Mouse (Mus musculus) lung, embryonic 15.5 days (tissue): ENCODE measurements at regions not wholly inside any gene's neighbourhood (a gene's known extent, or its start where the extent isn't known, plus 50 kb on each side); places are given as distances from the start of the nearest gene placed in this dataset.

Experiments
- ATAC-seq: fragments of 200-750 bp; cut with Nextera tagmentation; 2 replicates; pipeline ENCODE4 v1.8.0; 2017; ENCODE audit warnings: moderate number of reproducible peaks, borderline replicate concordance; ENCODE audit not compliant: low FRiP score, low TSS enrichment; ENCODE audit errors: extremely low read depth
- H3K27ac ChIP-seq: fragments of 300-500 bp; sonication (generic); 2 replicates; pipeline ENCODE4 v1.5.1; 2015; ENCODE audit warnings: moderate library complexity, mild to moderate bottlenecking, inconsistent platforms
- H3K27me3 ChIP-seq: fragments of 300-500 bp; sonication (generic); 2 replicates; pipeline ENCODE4 v1.6.1; 2015; ENCODE audit warnings: inconsistent platforms
- H3K36me3 ChIP-seq: fragments of 300-500 bp; sonication (generic); 2 replicates; pipeline ENCODE4 v1.6.1; 2015; ENCODE audit warnings: inconsistent platforms
- H3K4me1 ChIP-seq: fragments of 300-500 bp; sonication (generic); 2 replicates; pipeline ENCODE4 v1.6.1; 2015; ENCODE audit warnings: inconsistent platforms
- H3K4me2 ChIP-seq: fragments of 300-500 bp; sonication (generic); 2 replicates; pipeline ENCODE4 v1.6.1; 2015; ENCODE audit warnings: inconsistent platforms, mild to moderate bottlenecking, moderate library complexity
- H3K4me3 ChIP-seq: fragments of 300-500 bp; sonication (generic); 2 replicates; pipeline ENCODE4 v1.5.1; 2015; ENCODE audit warnings: mild to moderate bottlenecking, inconsistent platforms
- H3K9ac ChIP-seq: fragments of 300-500 bp; sonication (generic); 2 replicates; pipeline ENCODE4 v1.6.1; 2015; ENCODE audit warnings: inconsistent platforms
- H3K9me3 ChIP-seq: fragments of 300-500 bp; sonication (generic); 2 replicates; pipeline ENCODE4 v1.6.1; 2016; ENCODE audit warnings: inconsistent platforms
- WGBS: fragments of 180-500 bp; shearing (Covaris S2); methylation state at CpG from one replicate; pipeline ENCODE4 v1.1.7; 2015; 5-methylcytosine and 5-hydroxymethylcytosine counted together

- WGBS = 55% methylated on average over 2 of the region's 2 CpGs
- H3K9me3 ChIP-seq = no peaks in the 10 kb centered on the region
- no peaks in the 10 kb centered on the region for H3K36me3 ChIP-seq
- no peak overlapping the region for H3K4me3 ChIP-seq
- H3K4me1 ChIP-seq = no peaks in the 10 kb centered on the region
- H3K4me2 ChIP-seq = no peak overlapping the region
- ATAC-seq = no peak
- no peak overlapping the region for H3K9ac ChIP-seq
- H3K27ac ChIP-seq = no peak overlapping the region
- H3K27me3 ChIP-seq = no peaks in the 10 kb centered on the region
Measured at GRCm38 (mm10) chr1:127062430-127062829, 142.4 kb upstream of the Mgat5 start.

- no peaks in the 10 kb centered on the region for H3K4me1 ChIP-seq
- no peak for ATAC-seq
Measured at GRCm38 (mm10) chr1:127045711-127046420, 158.9 kb upstream of the Mgat5 start.

GRCm38 (mm10) chr1:127034748-127035147 is 170.1 kb upstream of the Mgat5 start:
- ATAC-seq = no peak
- Histone ChIP-seq H3K9me3 (no peaks in the 10 kb centered on the region), H3K4me1 (no peaks in the 10 kb centered on the region), H3K27ac (no peak overlapping the region), H3K4me3 (no peak overlapping the region), H3K27me3 (no peaks in the 10 kb centered on the region), H3K9ac (no peak overlapping the region), H3K36me3 (no peaks in the 10 kb centered on the region), H3K4me2 (no peak overlapping the region)
- WGBS = 73% methylated on average over 2 of the region's 2 CpGs

More at GRCm38 (mm10) chr1:127045711-127046420, 158.9 kb upstream of the Mgat5 start:
- WGBS = 71% methylated on average over 6 of the region's 6 CpGs
- Histone ChIP-seq H3K4me2 (no peak overlapping the region), H3K4me3 (no peak overlapping the region), H3K27ac (no peak overlapping the region), H3K36me3 (no peaks in the 10 kb centered on the region), H3K9ac (no peak overlapping the region), H3K9me3 (no peaks in the 10 kb centered on the region), H3K27me3 (no peaks in the 10 kb centered on the region)

DNA sequence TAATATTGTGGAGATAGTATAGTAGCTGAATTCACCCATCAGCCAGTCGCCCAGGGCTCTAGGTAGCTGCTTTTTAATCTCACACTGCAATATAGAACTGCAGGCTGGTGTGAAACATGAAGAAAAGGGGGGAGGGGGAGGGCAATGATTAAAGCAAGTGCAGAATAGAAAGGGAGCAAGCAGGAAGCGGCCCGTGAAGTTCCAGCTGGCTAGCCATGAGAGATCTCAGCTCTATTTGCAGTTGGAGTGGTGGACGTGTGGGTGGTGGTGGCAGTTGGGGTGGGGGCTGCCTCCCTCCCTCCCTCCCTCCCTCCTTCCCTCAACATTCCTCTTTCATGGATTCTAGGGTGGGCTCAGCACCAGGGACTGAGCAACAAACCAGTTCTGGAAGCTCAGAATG is 173.3 kb upstream of the Mgat5 start:
- Histone ChIP-seq H3K27ac (no peak overlapping the region), H3K4me2 (no peak overlapping the region), H3K36me3 (no peaks in the 10 kb centered on the region), H3K4me3 (no peak overlapping the region), H3K9me3 (no peaks in the 10 kb centered on the region), H3K9ac (no peak overlapping the region), H3K4me1 (no peaks in the 10 kb centered on the region), H3K27me3 (no peaks in the 10 kb centered on the region)
- 12% methylated on average over 4 of the region's 4 CpGs for WGBS
- no peak for ATAC-seq

DNA sequence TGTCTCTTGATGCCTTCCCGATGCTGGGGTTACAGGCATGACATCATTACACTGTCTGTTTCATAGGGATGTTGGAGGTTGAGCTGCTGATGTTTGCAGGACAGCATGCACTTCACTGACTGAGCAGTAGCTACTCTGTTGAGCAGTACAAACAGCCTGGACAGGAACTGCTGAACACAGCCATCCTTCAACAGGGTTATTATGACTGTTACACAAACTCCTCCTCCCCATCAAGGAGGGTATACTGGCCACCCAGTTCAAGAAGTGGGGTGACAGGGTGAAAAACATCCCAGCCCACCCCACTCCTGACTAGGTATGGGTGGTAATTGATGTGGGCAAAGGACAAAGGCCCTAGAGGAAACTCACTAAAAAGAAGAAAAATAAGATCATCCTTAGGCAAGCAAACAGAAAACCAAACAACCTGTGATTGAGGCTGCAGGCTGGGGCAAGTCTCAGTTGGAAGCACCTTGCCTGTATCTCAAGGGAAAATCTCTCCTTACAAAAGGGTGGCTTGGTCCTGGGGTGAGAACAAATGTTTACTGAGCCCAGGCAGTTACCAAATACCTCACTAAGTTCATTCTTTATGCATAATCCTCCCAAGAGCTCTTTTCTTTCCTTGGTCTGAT is 175.8 kb upstream of the Mgat5 start:
- Histone ChIP-seq H3K9ac (no peak overlapping the region), H3K4me3 (no peak overlapping the region), H3K9me3 (no peaks in the 10 kb centered on the region), H3K4me1 (no peaks in the 10 kb centered on the region), H3K4me2 (no peak overlapping the region), H3K27me3 (no peaks in the 10 kb centered on the region), H3K27ac (no peak overlapping the region), H3K36me3 (no peaks in the 10 kb centered on the region)
- 64% methylated on average over 1 of the region's 1 CpGs for WGBS
- ATAC-seq = no peak

GRCm38 (mm10) chr1:127023100-127023499 is 181.7 kb upstream of the Mgat5 start:
- H3K4me3 ChIP-seq = no peak overlapping the region
- no peak overlapping the region for H3K27ac ChIP-seq
- no peaks in the 10 kb centered on the region for H3K36me3 ChIP-seq
- no peaks in the 10 kb centered on the region for H3K4me1 ChIP-seq
- H3K27me3 ChIP-seq = no peaks in the 10 kb centered on the region
- no peak overlapping the region for H3K4me2 ChIP-seq
- H3K9me3 ChIP-seq = no peaks in the 10 kb centered on the region
- ATAC-seq = no peak
- WGBS = 62% methylated on average over 3 of the region's 3 CpGs
- H3K9ac ChIP-seq = no peak overlapping the region

GRCm38 (mm10) chr1:127017698-127018097 is 187.1 kb upstream of the Nckap5 start:
- H3K9me3 ChIP-seq = no peaks in the 10 kb centered on the region
- H3K36me3 ChIP-seq = no peaks in the 10 kb centered on the region
- no peak overlapping the region for H3K9ac ChIP-seq
- H3K27ac ChIP-seq = no peak overlapping the region
- ATAC-seq = no peak
- 0 out of 2 replicates have a peak, but pooled peaks cover 7% of the 10 kb centered on the region for H3K4me1 ChIP-seq
- H3K4me2 ChIP-seq = no peak overlapping the region
- no peaks in the 10 kb centered on the region for H3K27me3 ChIP-seq
- H3K4me3 ChIP-seq = no peak overlapping the region
- WGBS = 68% methylated on average over 2 of the region's 2 CpGs

- ATAC-seq = no peak
- H3K4me2 ChIP-seq = no peak overlapping the region
- H3K4me1 ChIP-seq = 0 out of 2 replicates have a peak, but pooled peaks cover 7% of the 10 kb centered on the region
- no peak overlapping the region for H3K27ac ChIP-seq
- no peak overlapping the region for H3K9ac ChIP-seq
- no peak overlapping the region for H3K4me3 ChIP-seq
- no peaks in the 10 kb centered on the region for H3K9me3 ChIP-seq
- no peaks in the 10 kb centered on the region for H3K36me3 ChIP-seq
- H3K27me3 ChIP-seq = no peaks in the 10 kb centered on the region
- WGBS = 45% methylated on average over 4 of the region's 4 CpGs
Measured at GRCm38 (mm10) chr1:127015894-127016245, 185.3 kb upstream of the Nckap5 start.

DNA sequence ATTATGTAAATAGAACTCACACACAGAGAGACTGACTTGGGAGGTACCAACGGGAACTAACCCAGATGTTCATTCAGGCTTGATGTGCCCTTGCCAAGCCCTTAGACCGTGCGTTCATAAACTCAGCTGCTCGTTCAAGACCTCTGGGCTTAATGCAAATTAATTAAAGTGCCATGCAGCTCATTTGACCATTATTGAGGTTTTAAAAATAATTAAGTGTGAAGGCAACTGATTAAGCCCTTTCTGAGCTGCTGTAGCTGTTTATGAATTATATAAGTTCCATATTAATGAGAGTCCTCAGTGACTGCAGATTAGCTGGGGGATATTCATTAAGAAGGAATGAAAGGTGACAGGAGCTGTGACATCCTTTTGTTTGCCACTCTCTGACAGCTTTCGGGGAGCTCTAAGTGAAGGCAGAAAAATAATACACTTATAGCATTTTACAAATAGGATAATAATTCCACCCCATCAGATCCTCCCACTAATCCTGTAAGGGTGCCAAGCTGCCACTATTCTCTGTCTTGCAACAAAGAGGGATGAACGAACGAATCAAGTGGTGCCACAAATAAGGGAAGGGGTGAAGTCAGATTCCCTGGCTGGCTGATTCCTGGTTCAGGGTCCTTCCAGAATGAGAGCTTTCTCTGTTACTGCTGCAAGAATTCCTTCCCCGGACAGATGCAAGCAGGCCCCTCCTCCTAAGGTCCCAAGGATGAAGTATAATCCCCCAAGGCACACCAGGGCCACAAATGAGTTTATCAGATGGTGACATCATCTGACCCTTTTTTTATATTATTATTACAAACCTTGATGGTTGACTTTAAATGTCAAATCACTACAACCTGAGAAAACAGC is 184.7 kb upstream of the Nckap5 start:
- no peaks in the 10 kb centered on the region for H3K9me3 ChIP-seq
- no peak overlapping the region for H3K9ac ChIP-seq
- H3K27me3 ChIP-seq = no peaks in the 10 kb centered on the region
- H3K27ac ChIP-seq = no peak overlapping the region
- peak; percentile 79; the same call in 1 of the 2 replicates for ATAC-seq
- 28% methylated on average over 8 of the region's 8 CpGs for WGBS
- H3K4me3 ChIP-seq = no peak overlapping the region
- no peaks in the 10 kb centered on the region for H3K36me3 ChIP-seq
- H3K4me2 ChIP-seq = no peak overlapping the region
- H3K4me1 ChIP-seq = 0 out of 2 replicates have a peak, but pooled peaks cover 7% of the 10 kb centered on the region

- no peaks in the 10 kb centered on the region for H3K27me3 ChIP-seq
- H3K4me1 ChIP-seq = 0 out of 2 replicates have a peak, but pooled peaks cover 7% of the 10 kb centered on the region
- no peak overlapping the region for H3K27ac ChIP-seq
- WGBS = 51% methylated on average over 6 of the region's 6 CpGs
- ATAC-seq = no peak
- H3K36me3 ChIP-seq = no peaks in the 10 kb centered on the region
- no peak overlapping the region for H3K4me2 ChIP-seq
- H3K4me3 ChIP-seq = no peak overlapping the region
- H3K9ac ChIP-seq = no peak overlapping the region
- no peaks in the 10 kb centered on the region for H3K9me3 ChIP-seq
Measured at GRCm38 (mm10) chr1:127011901-127012300, 181.3 kb upstream of the Nckap5 start.

DNA sequence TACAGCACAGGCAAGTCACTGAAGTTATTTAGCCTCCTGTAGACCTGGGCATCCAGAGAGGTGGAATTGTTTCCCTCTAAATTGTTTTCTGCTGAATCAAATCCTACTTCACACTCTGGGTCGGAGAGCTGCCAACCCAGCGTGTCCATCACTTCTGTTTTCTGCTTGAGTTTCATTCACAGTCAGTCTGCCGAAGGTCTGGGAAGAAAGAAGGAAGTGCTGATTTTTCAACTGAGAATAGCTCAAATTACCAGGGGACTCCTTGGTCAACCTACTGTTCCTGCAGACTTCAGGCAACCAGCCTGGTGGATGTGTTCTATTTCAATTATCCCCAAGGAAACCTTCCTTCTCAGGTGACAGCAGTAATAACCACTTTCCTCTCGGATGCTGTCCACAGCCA is 179.1 kb upstream of the Nckap5 start:
- Histone ChIP-seq H3K36me3 (no peaks in the 10 kb centered on the region), H3K4me2 (no peak overlapping the region), H3K9me3 (no peaks in the 10 kb centered on the region), H3K27ac (no peak overlapping the region), H3K27me3 (no peaks in the 10 kb centered on the region), H3K4me1 (no peaks in the 10 kb centered on the region), H3K4me3 (no peak overlapping the region), H3K9ac (no peak overlapping the region)
- no peak for ATAC-seq
- 59% methylated on average over 4 of the region's 4 CpGs for WGBS

DNA sequence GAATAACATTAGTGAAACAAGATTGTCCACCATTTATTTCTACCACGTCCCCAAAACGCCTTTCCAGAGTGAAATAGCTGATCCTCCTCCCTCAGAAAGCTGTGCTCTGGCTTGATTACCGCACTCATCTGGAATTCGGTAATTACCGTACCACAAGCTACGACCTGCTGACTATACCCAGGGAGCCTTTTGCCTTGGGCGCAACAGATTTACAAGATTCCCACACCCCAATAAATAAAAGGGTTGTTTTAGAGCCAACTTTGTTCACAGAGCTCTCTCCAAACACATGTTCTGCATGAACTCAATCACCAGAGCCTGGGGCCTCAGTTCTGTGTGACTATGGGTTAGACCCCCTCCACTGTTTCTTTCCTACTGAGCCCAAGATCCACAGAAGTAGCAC is 171.1 kb upstream of the Nckap5 start:
- no peak overlapping the region for H3K27ac ChIP-seq
- no peaks in the 10 kb centered on the region for H3K9me3 ChIP-seq
- H3K4me2 ChIP-seq = no peak overlapping the region
- no peaks in the 10 kb centered on the region for H3K27me3 ChIP-seq
- no peaks in the 10 kb centered on the region for H3K36me3 ChIP-seq
- H3K4me3 ChIP-seq = no peak overlapping the region
- WGBS = 78% methylated on average over 7 of the region's 7 CpGs
- ATAC-seq = no peak
- H3K4me1 ChIP-seq = no peaks in the 10 kb centered on the region; the same call in 1 of the 2 replicates
- no peak overlapping the region for H3K9ac ChIP-seq
